Mouse (Mus musculus): ENCODE results near the gene Cd48. TPM values are rescaled to one million over a fixed set of nuclear protein-coding genes. Genes with fewer than 3 reads are reported as not detected.
A peak's percentile ranks its signal among the peaks of the same experiment; 100 is the strongest.

The Cd48 gene
- total RNA-seq (2014; rRNA removed; ENCODE audit: low replicate concordance), result 2.0 TPM in 1 of 2 replicates, not detected in the other
- 2.1 and 2.6 TPM in 2 replicates for polyA plus RNA-seq (2015; fragmentation: Nextera tagmentation; extraction: Ambion mirVana)

GRCm38 (mm10) chr1:171681531-171682299 lies at the start of gene Cd48:
Gene Cd48, plus strand, starts transcription at chr1:171682009.
- Histone ChIP-seq H3K4me1 (ENCODE audit: control insufficient read depth, insufficient read depth) (no peaks in the 10 kb centered on the region), H3K4me2 (ENCODE audit: low read depth, low read length) (peak within 1 kb of the TSS; percentile 28; the same call in 1 of the 2 replicates), H3K9me3 (replicated peaks; ENCODE audit: control insufficient read depth, low read length) (no peaks in the 10 kb centered on the region), H3K9ac (replicated peaks; ENCODE audit: low read depth, low read length) (no peak within 1 kb of the TSS), H3K27ac (ENCODE audit: low read depth) (no peak within 1 kb of the TSS), H3K4me3 (ENCODE audit: low read depth, low read length) (peak within 1 kb of the TSS; percentile 6; the same call in 1 of the 2 replicates), H3K27me3 (ENCODE audit: control insufficient read depth, insufficient read depth, low read length) (no peaks in the 10 kb centered on the region), H3K36me3 (replicated peaks; ENCODE audit: control insufficient read depth, insufficient read depth, low read length) (no peaks in the 10 kb centered on the region)
- DNase-seq (ENCODE audit: low spot score) (no peak), ATAC-seq (ENCODE audit: insufficient read depth, low read depth) (no peak)
- WGBS, result 68% methylated on average over 14 of the region's 14 CpGs
- TF ChIP-seq EP300 (IDR thresholded peaks at IDR 0.05; ENCODE audit: low read depth), result no peak
- TF ChIP-seq CTCF (IDR thresholded peaks at IDR 0.05; ENCODE audit: low read depth), result no peak

- H3K27ac ChIP-seq (ENCODE audit: low read depth), result no peak overlapping the region
- no peaks in the 10 kb centered on the region for H3K4me1 ChIP-seq (ENCODE audit: control insufficient read depth, insufficient read depth)
- no peak overlapping the region for H3K9ac ChIP-seq (replicated peaks; ENCODE audit: low read depth, low read length)
- no peaks in the 10 kb centered on the region for H3K36me3 ChIP-seq (replicated peaks; ENCODE audit: control insufficient read depth, insufficient read depth, low read length)
- TF ChIP-seq CTCF (IDR thresholded peaks at IDR 0.05; ENCODE audit: low read depth), result no peak
- no peak for TF ChIP-seq EP300 (IDR thresholded peaks at IDR 0.05; ENCODE audit: low read depth)
- 38% methylated on average over 6 of the region's 6 CpGs for WGBS
- H3K9me3 ChIP-seq (replicated peaks; ENCODE audit: control insufficient read depth, low read length), result no peaks in the 10 kb centered on the region
- DNase-seq (ENCODE audit: low spot score), result no peak
- H3K4me3 ChIP-seq (ENCODE audit: low read depth, low read length), result no peak overlapping the region
- H3K27me3 ChIP-seq (ENCODE audit: control insufficient read depth, insufficient read depth, low read length), result no peaks in the 10 kb centered on the region
- no peak for ATAC-seq (ENCODE audit: insufficient read depth, low read depth)
- no peak overlapping the region for H3K4me2 ChIP-seq (ENCODE audit: low read depth, low read length)
Observed at GRCm38 (mm10) chr1:171635696-171636095, 46.1 kb upstream of the Cd48 start.

GRCm38 (mm10) chr1:171637101-171637500 lies 44.7 kb upstream of the Cd48 start:
- H3K4me1 ChIP-seq (ENCODE audit: control insufficient read depth, insufficient read depth), result no peaks in the 10 kb centered on the region
- no peak overlapping the region for H3K9ac ChIP-seq (replicated peaks; ENCODE audit: low read depth, low read length)
- H3K27ac ChIP-seq (ENCODE audit: low read depth), result no peak overlapping the region
- no peaks in the 10 kb centered on the region for H3K27me3 ChIP-seq (ENCODE audit: control insufficient read depth, insufficient read depth, low read length)
- no peak overlapping the region for H3K4me2 ChIP-seq (ENCODE audit: low read depth, low read length)
- H3K36me3 ChIP-seq (replicated peaks; ENCODE audit: control insufficient read depth, insufficient read depth, low read length), result no peaks in the 10 kb centered on the region
- WGBS, result 67% methylated on average over 8 of the region's 8 CpGs
- H3K4me3 ChIP-seq (ENCODE audit: low read depth, low read length), result no peak overlapping the region
- H3K9me3 ChIP-seq (replicated peaks; ENCODE audit: control insufficient read depth, low read length), result no peaks in the 10 kb centered on the region
- TF ChIP-seq CTCF (IDR thresholded peaks at IDR 0.05; ENCODE audit: low read depth) (no peak), EP300 (IDR thresholded peaks at IDR 0.05; ENCODE audit: low read depth) (no peak)
- DNase-seq (ENCODE audit: low spot score) (no peak), ATAC-seq (ENCODE audit: insufficient read depth, low read depth) (no peak)

- Histone ChIP-seq H3K4me3 (ENCODE audit: low read depth, low read length) (no peak overlapping the region), H3K9ac (replicated peaks; ENCODE audit: low read depth, low read length) (no peak overlapping the region), H3K4me1 (ENCODE audit: control insufficient read depth, insufficient read depth) (no peaks in the 10 kb centered on the region), H3K27me3 (ENCODE audit: control insufficient read depth, insufficient read depth, low read length) (no peaks in the 10 kb centered on the region), H3K36me3 (replicated peaks; ENCODE audit: control insufficient read depth, insufficient read depth, low read length) (no peaks in the 10 kb centered on the region), H3K4me2 (ENCODE audit: low read depth, low read length) (no peak overlapping the region), H3K9me3 (replicated peaks; ENCODE audit: control insufficient read depth, low read length) (no peaks in the 10 kb centered on the region), H3K27ac (ENCODE audit: low read depth) (no peak overlapping the region)
- ATAC-seq (ENCODE audit: insufficient read depth, low read depth), result no peak
- no peak for DNase-seq (ENCODE audit: low spot score)
- no peak for TF ChIP-seq CTCF (IDR thresholded peaks at IDR 0.05; ENCODE audit: low read depth)
- no peak for TF ChIP-seq EP300 (IDR thresholded peaks at IDR 0.05; ENCODE audit: low read depth)
- 53% methylated on average over 2 of the region's 2 CpGs for WGBS
Observed at GRCm38 (mm10) chr1:171638686-171639085, 43.1 kb upstream of the Cd48 start.

GRCm38 (mm10) chr1:171640796-171641195 lies 41.0 kb upstream of the Cd48 start:
- 90% methylated on average over 6 of the region's 6 CpGs for WGBS
- DNase-seq (ENCODE audit: low spot score), result no peak

More at GRCm38 (mm10) chr1:171640796-171641195, 41.0 kb upstream of the Cd48 start:
- ATAC-seq (ENCODE audit: insufficient read depth, low read depth), result no peak
- Histone ChIP-seq H3K9me3 (replicated peaks; ENCODE audit: control insufficient read depth, low read length) (no peaks in the 10 kb centered on the region), H3K36me3 (replicated peaks; ENCODE audit: control insufficient read depth, insufficient read depth, low read length) (no peaks in the 10 kb centered on the region), H3K4me2 (ENCODE audit: low read depth, low read length) (no peak overlapping the region), H3K9ac (replicated peaks; ENCODE audit: low read depth, low read length) (no peak overlapping the region), H3K4me3 (ENCODE audit: low read depth, low read length) (no peak overlapping the region), H3K27ac (ENCODE audit: low read depth) (no peak overlapping the region), H3K4me1 (ENCODE audit: control insufficient read depth, insufficient read depth) (no peaks in the 10 kb centered on the region), H3K27me3 (ENCODE audit: control insufficient read depth, insufficient read depth, low read length) (no peaks in the 10 kb centered on the region)
- TF ChIP-seq CTCF (IDR thresholded peaks at IDR 0.05; ENCODE audit: low read depth) (no peak), EP300 (IDR thresholded peaks at IDR 0.05; ENCODE audit: low read depth) (no peak)
